Mouse (Mus musculus) midbrain, postnatal 0 days (tissue): Measurements from ENCODE around the gene Pde1b. TPM values are rescaled to one million over a fixed set of nuclear protein-coding genes. Genes with fewer than 3 reads are reported as not detected.

Source experiments
- ATAC-seq: fragments of 200-750 bp; cut with Nextera tagmentation; 2 replicates; pipeline ENCODE4 v1.8.0; 2017; ENCODE audit warnings: moderate number of reproducible peaks, mild to moderate bottlenecking, moderate TSS enrichment, moderate library complexity; ENCODE audit not compliant: low FRiP score
- DNase-seq: peaks from one replicate; pipeline ENCODE4 v3.0.0-alpha.2; 2015; ENCODE audit warnings: low spot score
- H3K27ac ChIP-seq: fragments of 300-500 bp; sonication (generic); 2 replicates; pipeline ENCODE4 v1.5.1; 2014; ENCODE audit warnings: low read depth, mild to moderate bottlenecking, low read length, mixed read lengths
- H3K27me3 ChIP-seq: fragments of 300-500 bp; sonication (generic); 2 replicates; pipeline ENCODE4 v1.6.1; 2014; ENCODE audit warnings: low read length, control low read depth, mixed read lengths; ENCODE audit not compliant: insufficient read depth
- H3K36me3 ChIP-seq: fragments of 300-500 bp; sonication (generic); 2 replicates; pipeline ENCODE4 v1.6.1; 2014; ENCODE audit warnings: low read length, control low read depth, mixed read lengths; ENCODE audit not compliant: insufficient read depth
- H3K4me1 ChIP-seq: fragments of 300-500 bp; sonication (generic); 2 replicates; pipeline ENCODE4 v1.6.1; 2014; ENCODE audit warnings: mild to moderate bottlenecking, control low read depth, antibody characterized with exemption, low read length, mixed read lengths; ENCODE audit not compliant: insufficient read depth
- H3K4me2 ChIP-seq: fragments of 300-500 bp; sonication (generic); 2 replicates; pipeline ENCODE4 v1.6.1; 2014; ENCODE audit warnings: low read depth, mild to moderate bottlenecking, low read length, mixed read lengths; ENCODE audit not compliant: poor library complexity, severe bottlenecking
- H3K4me3 ChIP-seq: fragments of 300-500 bp; sonication (generic); 2 replicates; pipeline ENCODE4 v1.5.1; 2014; ENCODE audit warnings: low read depth, mild to moderate bottlenecking, low read length, moderate library complexity
- H3K9ac ChIP-seq: fragments of 300-500 bp; sonication (generic); replicated peaks from 2 replicates; pipeline ENCODE4 v1.6.1; 2014; ENCODE audit warnings: mild to moderate bottlenecking, low read length, moderate library complexity, mixed read lengths; ENCODE audit not compliant: poor library complexity, severe bottlenecking
- H3K9me3 ChIP-seq: fragments of 300-500 bp; sonication (generic); 2 replicates; pipeline ENCODE4 v1.6.1; 2016; ENCODE audit warnings: low read length, control low read depth
- CTCF ChIP-seq: IDR thresholded peaks from 2 replicates; pipeline ENCODE4 v1.5.1; 2016; ENCODE audit warnings: antibody characterized with exemption, mild to moderate bottlenecking
- WGBS: fragments of 180-500 bp; shearing (Covaris S2); extraction: QIAGEN DNeasy Blood & Tissue Kit; methylation state at CpG from one replicate; pipeline ENCODE4 v1.1.7; 2014; 5-methylcytosine and 5-hydroxymethylcytosine counted together
- polyA plus RNA-seq: library from polyadenylated mRNA; unstranded; fragments of >200 nt; fragmentation: Nextera tagmentation; extraction: Ambion mirVana; gene quantifications from 2 replicates; pipeline ENCODE4 v1.2.1, GENCODE M21; 2015
- total RNA-seq: library from RNA; depleted of rRNA; stranded (reverse); fragments of >200 nt; gene quantifications from 2 replicates; pipeline ENCODE4 v1.2.3, GENCODE M21; 2014

Pde1b gene
- total and polyA plus RNA-seq, 2 experiments from 2014 or later, result 69.3 to 112 TPM

DNA sequence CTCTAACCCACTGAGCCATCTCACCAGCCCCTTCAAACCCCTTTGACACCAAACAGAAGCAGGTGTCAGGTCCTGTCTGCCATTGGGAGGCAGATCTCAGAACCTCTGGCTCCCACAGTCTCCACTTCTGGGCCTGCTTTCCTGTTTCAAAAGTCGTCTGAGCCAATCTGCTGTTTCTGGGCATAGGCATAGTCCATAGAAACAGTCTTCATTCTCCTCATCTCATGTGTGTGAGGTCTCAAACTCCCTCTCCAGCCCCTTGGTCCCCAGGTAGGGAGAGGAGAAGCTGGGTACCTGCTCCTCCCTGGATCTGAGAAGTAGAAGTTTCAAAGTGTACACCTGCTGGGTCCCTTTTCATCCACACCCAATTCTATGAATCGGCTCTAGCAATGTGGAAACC lies 33.6 kb downstream of the Pde1b start:
- TF ChIP-seq CTCF, result no peak
- H3K4me3 ChIP-seq, result peak overlapping the region; percentile 91
- H3K27me3 ChIP-seq, result no peaks in the 10 kb centered on the region
- 16% methylated on average over 2 of the region's 2 CpGs for WGBS
- H3K27ac ChIP-seq, result peak overlapping the region; percentile 84
- ATAC-seq, result no peak
- H3K9ac ChIP-seq, result peak overlapping the region; percentile 83
- peaks cover 3% of the 10 kb centered on the region; the same call in 1 of the 2 replicates for H3K4me1 ChIP-seq
- no peak for DNase-seq
- peaks cover 9% of the 10 kb centered on the region for H3K36me3 ChIP-seq
- H3K4me2 ChIP-seq, result peak overlapping the region; percentile 77
- H3K9me3 ChIP-seq, result no peaks in the 10 kb centered on the region

GRCm38 (mm10) chr15:103537011-103537821 lies 34.4 kb downstream of the Pde1b start:
- 1% methylated on average over 33 of the region's 37 CpGs for WGBS
- peak overlapping the region; percentile 84 for H3K27ac ChIP-seq
- H3K4me1 ChIP-seq, result peaks cover 3% of the 10 kb centered on the region; the same call in 1 of the 2 replicates
- no peak for TF ChIP-seq CTCF
- H3K36me3 ChIP-seq, result peaks cover 7% of the 10 kb centered on the region; the same call in 1 of the 2 replicates
- H3K9me3 ChIP-seq, result no peaks in the 10 kb centered on the region
- H3K27me3 ChIP-seq, result no peaks in the 10 kb centered on the region
- peak overlapping the region; percentile 83 for H3K9ac ChIP-seq
- ATAC-seq (peak; percentile 63), DNase-seq (peak; percentile 66)
- H3K4me2 ChIP-seq, result peak overlapping the region; percentile 77
- H3K4me3 ChIP-seq, result peak overlapping the region; percentile 91

- peak within 1 kb of the TSS; percentile 84 for H3K27ac ChIP-seq
- H3K9me3 ChIP-seq, result no peaks in the 10 kb centered on the region
- H3K9ac ChIP-seq, result peak within 1 kb of the TSS; percentile 83
- peaks cover 3% of the 10 kb centered on the region; the same call in 1 of the 2 replicates for H3K4me1 ChIP-seq
- H3K4me2 ChIP-seq, result peak within 1 kb of the TSS; percentile 77
- H3K4me3 ChIP-seq, result peak within 1 kb of the TSS; percentile 91
- no peak for TF ChIP-seq CTCF
- DNase-seq (peak; percentile 88), ATAC-seq (peak; percentile 77)
- WGBS, result under 1% methylated on average over 36 of the region's 36 CpGs
- H3K27me3 ChIP-seq, result no peaks in the 10 kb centered on the region
- 0 out of 2 replicates have a peak, but pooled peaks cover 5% of the 10 kb centered on the region for H3K36me3 ChIP-seq
Observed at GRCm38 (mm10) chr15:103537822-103538213, 35.0 kb downstream of the Pde1b start, which contains the start of gene Ppp1r1a. Gene Ppp1r1a, minus strand, starts transcription at chr15:103538003.

DNA sequence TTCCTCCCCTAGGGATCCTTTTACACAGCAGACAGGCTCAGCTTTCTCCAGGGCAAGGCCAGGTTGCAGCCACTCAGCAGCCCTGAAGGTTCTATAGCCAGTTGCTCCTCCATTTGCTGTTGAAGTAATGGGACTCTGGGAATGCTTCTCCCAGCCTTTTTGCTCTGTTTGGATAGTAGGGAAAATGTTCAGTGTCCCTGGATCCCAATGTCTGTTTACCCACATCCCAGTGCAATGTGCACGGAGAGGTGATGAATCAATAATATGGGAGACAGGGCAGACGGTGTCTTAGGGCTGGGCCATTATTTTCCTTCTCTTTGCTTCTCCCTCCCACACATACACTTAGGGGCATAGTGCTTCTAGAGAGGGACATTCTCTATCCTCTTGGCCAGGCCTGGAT lies 36.4 kb downstream of the Pde1b start:
- Histone ChIP-seq H3K4me3 (no peak overlapping the region), H3K4me2 (no peak overlapping the region), H3K27ac (no peak overlapping the region), H3K9me3 (no peaks in the 10 kb centered on the region), H3K27me3 (no peaks in the 10 kb centered on the region), H3K36me3 (0 out of 2 replicates have a peak, but pooled peaks cover 3% of the 10 kb centered on the region), H3K4me1 (peaks cover 3% of the 10 kb centered on the region; the same call in 1 of the 2 replicates), H3K9ac (no peak overlapping the region)
- WGBS, result 66% methylated on average over 2 of the region's 2 CpGs
- DNase-seq (no peak), ATAC-seq (no peak)
- TF ChIP-seq CTCF, result no peak

DNA sequence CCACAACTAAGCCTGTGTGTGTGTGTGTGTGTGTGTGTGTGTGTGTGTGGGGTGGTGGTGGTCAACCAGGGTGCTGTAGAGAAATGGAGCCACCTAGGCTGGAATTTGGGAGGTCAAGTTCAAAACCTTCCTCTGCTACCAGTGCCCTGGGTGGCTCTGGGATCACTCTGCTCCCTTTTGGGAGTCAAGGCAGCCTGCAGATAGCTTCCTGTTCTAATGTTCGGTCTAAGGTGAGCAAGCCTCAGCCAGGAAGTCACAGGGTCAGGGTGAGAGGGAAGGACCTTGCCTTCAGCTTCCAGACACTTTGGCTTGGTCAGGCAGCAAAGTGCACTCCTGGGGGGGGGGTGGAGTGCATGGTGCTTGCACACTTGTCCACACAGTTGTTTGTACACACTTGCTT lies 37.8 kb downstream of the Pde1b start:
- Histone ChIP-seq H3K27me3 (no peaks in the 10 kb centered on the region), H3K9me3 (no peaks in the 10 kb centered on the region), H3K4me2 (no peak overlapping the region), H3K36me3 (no peaks in the 10 kb centered on the region), H3K9ac (no peak overlapping the region), H3K27ac (no peak overlapping the region), H3K4me3 (no peak overlapping the region), H3K4me1 (peaks cover 3% of the 10 kb centered on the region; the same call in 1 of the 2 replicates)
- DNase-seq (no peak), ATAC-seq (no peak)
- WGBS, result 86% methylated on average over 1 of the region's 1 CpGs
- no peak for TF ChIP-seq CTCF

- no peaks in the 10 kb centered on the region for H3K9me3 ChIP-seq
- no peak for TF ChIP-seq CTCF
- DNase-seq (no peak), ATAC-seq (no peak)
- no peak overlapping the region for H3K4me3 ChIP-seq
- no peaks in the 10 kb centered on the region for H3K4me1 ChIP-seq
- H3K27me3 ChIP-seq, result no peaks in the 10 kb centered on the region
- no peak overlapping the region for H3K4me2 ChIP-seq
- no peaks in the 10 kb centered on the region for H3K36me3 ChIP-seq
- no peak overlapping the region for H3K9ac ChIP-seq
- no peak overlapping the region for H3K27ac ChIP-seq
Observed at GRCm38 (mm10) chr15:103542526-103542925, 39.7 kb downstream of the Pde1b start.
